Comparison of ENCODE assay signal across 8 mouse cellular contexts in genomic region chr9:31912921-31913738, GRCm38 (mm10). TPM values are rescaled to one million over a fixed set of nuclear protein-coding genes. Genes with fewer than 3 reads are reported as not detected.
A peak's percentile ranks its signal among the peaks of the same experiment; 100 is the strongest.
DNase-seq lines count a peak whose midpoint lies in the region; ATAC-seq and TF ChIP-seq lines count a peak whose summit lies in the region.
"Had no signal": no experiment of that assay in that cellular context is flagged by ENCODE, and none has a peak within 500 bp of the region (broad histone marks: within the 10 kb centered on the region; RNA-seq: fewer than 3 reads in every experiment).

Barx2 (minus strand) TSS chr9:31913462.

- no peak within 1 kb of the TSS for H3K27ac ChIP-seq in forebrain, embryonic 11.5 days (ENCODE audit: low read depth, low read length)
- no peak within 1 kb of the TSS for H3K27ac ChIP-seq in heart, embryonic 13.5 days (replicated peaks)
- H3K27ac ChIP-seq in kidney, postnatal 0 days: no peak within 1 kb of the TSS
- H3K27ac ChIP-seq in liver, adult 2 months (replicated peaks; ENCODE audit: insufficient read depth, low read depth, low read length): no peak within 1 kb of the TSS
- H3K27ac ChIP-seq in neural tube, embryonic 12.5 days: no peak within 1 kb of the TSS

- peak within 1 kb of the TSS; percentile 45 for H3K4me3 ChIP-seq in forebrain, embryonic 11.5 days (ENCODE audit: low read depth, low read length)
- H3K4me3 ChIP-seq in heart, embryonic 13.5 days: peak within 1 kb of the TSS; percentile 66
- peak within 1 kb of the TSS; percentile 51 for H3K4me3 ChIP-seq in kidney, postnatal 0 days (replicated peaks; ENCODE audit: low read depth, low read length)
- H3K4me3 ChIP-seq in liver, adult 2 months (ENCODE audit: insufficient read depth, low read depth, low read length): no peak within 1 kb of the TSS
- H3K4me3 ChIP-seq in neural tube, embryonic 12.5 days: peak within 1 kb of the TSS; percentile 49
- H3K4me3 ChIP-seq: megakaryocyte, embryonic 14.5 days had no signal

- H3K79me2 ChIP-seq in liver, adult 2 months (ENCODE audit: control insufficient read depth, insufficient read depth, low read length): no peaks in the 10 kb centered on the region

- TF ChIP-seq CTCF in kidney, postnatal 0 days (IDR thresholded peaks at IDR 0.05; ENCODE audit: low read depth): peak; percentile 73
- TF ChIP-seq CTCF in liver, adult 2 months (IDR thresholded peaks at IDR 0.05; ENCODE audit: low read depth, low read length): peak; percentile 27

- peaks cover 73% of the 10 kb centered on the region for H3K27me3 ChIP-seq in forebrain, embryonic 11.5 days (ENCODE audit: control insufficient read depth, insufficient read depth, low read length)
- H3K27me3 ChIP-seq in heart, embryonic 13.5 days (replicated peaks): peaks cover 95% of the 10 kb centered on the region
- H3K27me3 ChIP-seq in kidney, postnatal 0 days (ENCODE audit: insufficient read depth, low read length): peaks cover 69% of the 10 kb centered on the region
- peaks cover 17% of the 10 kb centered on the region for H3K27me3 ChIP-seq in liver, adult 2 months (ENCODE audit: control insufficient read depth, insufficient read depth, low read length)
- H3K27me3 ChIP-seq in neural tube, embryonic 12.5 days (replicated peaks): peaks cover 74% of the 10 kb centered on the region

- peaks cover 12% of the 10 kb centered on the region for H3K4me1 ChIP-seq in forebrain, embryonic 11.5 days (replicated peaks; ENCODE audit: control insufficient read depth, insufficient read depth, low read length)
- H3K4me1 ChIP-seq in heart, embryonic 13.5 days: peaks cover 28% of the 10 kb centered on the region
- peaks cover 12% of the 10 kb centered on the region for H3K4me1 ChIP-seq in kidney, postnatal 0 days (replicated peaks; ENCODE audit: insufficient read depth, low read length)
- H3K4me1 ChIP-seq in liver, adult 2 months (ENCODE audit: control insufficient read depth, insufficient read depth, low read length): peaks cover 4% of the 10 kb centered on the region; the same call in 1 of the 2 replicates
- H3K4me1 ChIP-seq in neural tube, embryonic 12.5 days: peaks cover 27% of the 10 kb centered on the region

- H3K9ac ChIP-seq in forebrain, embryonic 11.5 days (ENCODE audit: low read length): no peak within 1 kb of the TSS; the same call in 1 of the 2 replicates
- peak within 1 kb of the TSS; percentile 67 for H3K9ac ChIP-seq in heart, embryonic 13.5 days
- no peak within 1 kb of the TSS for H3K9ac ChIP-seq in kidney, postnatal 0 days (ENCODE audit: low read depth, low read length)
- no peak within 1 kb of the TSS for H3K9ac ChIP-seq in liver, adult 2 months (ENCODE audit: low read depth, low read length)
- peak within 1 kb of the TSS; percentile 44 for H3K9ac ChIP-seq in neural tube, embryonic 12.5 days

- peak; percentile 74 for ATAC-seq in forebrain, embryonic 11.5 days (replicated peaks; ENCODE audit: low FRiP score)
- no peak for ATAC-seq in heart, embryonic 13.5 days (ENCODE audit: extremely low read depth, insufficient number of reproducible peaks, low FRiP score, low TSS enrichment)
- ATAC-seq in kidney, postnatal 0 days (replicated peaks; ENCODE audit: low FRiP score, low read depth): peak; percentile 69
- ATAC-seq in neural tube, embryonic 12.5 days (ENCODE audit: low FRiP score, low read depth): peak; percentile 39

- no peak for TF ChIP-seq POLR2A in liver, adult 2 months (IDR thresholded peaks at IDR 0.05; ENCODE audit: extremely low read depth, insufficient read depth, low read length)

- WGBS in forebrain, embryonic 11.5 days: under 1% methylated on average over 80 of the region's 81 CpGs
- WGBS in heart, embryonic 13.5 days: under 1% methylated on average over 80 of the region's 81 CpGs
- WGBS in kidney, postnatal 0 days: under 1% methylated on average over 80 of the region's 81 CpGs
- 2% methylated on average over 81 of the region's 81 CpGs for WGBS in liver, adult 2 months
- 1% methylated on average over 79 of the region's 81 CpGs for WGBS in neural tube, embryonic 12.5 days

- H3K9me3 ChIP-seq in forebrain, embryonic 11.5 days (ENCODE audit: control insufficient read depth, low read length): no peaks in the 10 kb centered on the region
- no peaks in the 10 kb centered on the region for H3K9me3 ChIP-seq in heart, embryonic 13.5 days
- no peaks in the 10 kb centered on the region for H3K9me3 ChIP-seq in kidney, postnatal 0 days (replicated peaks; ENCODE audit: low read length)
- no peaks in the 10 kb centered on the region for H3K9me3 ChIP-seq in neural tube, embryonic 12.5 days
- H3K9me3 ChIP-seq: megakaryocyte, embryonic 14.5 days had no signal

- H3K4me2 ChIP-seq in forebrain, embryonic 11.5 days (ENCODE audit: low read depth, low read length, severe bottlenecking): peak within 1 kb of the TSS; percentile 88
- peak within 1 kb of the TSS; percentile 99 for H3K4me2 ChIP-seq in heart, embryonic 13.5 days
- peak within 1 kb of the TSS; percentile 96 for H3K4me2 ChIP-seq in kidney, postnatal 0 days (ENCODE audit: low read length)
- H3K4me2 ChIP-seq in neural tube, embryonic 12.5 days (replicated peaks): peak within 1 kb of the TSS; percentile 99

- H3K36me3 ChIP-seq in forebrain, embryonic 11.5 days (ENCODE audit: control insufficient read depth, insufficient read depth, low read length): no peaks in the 10 kb centered on the region
- H3K36me3 ChIP-seq in heart, embryonic 13.5 days: no peaks in the 10 kb centered on the region
- H3K36me3 ChIP-seq in kidney, postnatal 0 days (ENCODE audit: insufficient read depth, low read length): no peaks in the 10 kb centered on the region
- H3K36me3 ChIP-seq in liver, adult 2 months (ENCODE audit: control insufficient read depth, insufficient read depth, low read length): no peaks in the 10 kb centered on the region
- H3K36me3 ChIP-seq in neural tube, embryonic 12.5 days: no peaks in the 10 kb centered on the region

- DNase-seq in cerebellum, adult 18-20 months: peak; percentile 15 to 18
- peak; percentile 79 for DNase-seq in forebrain, embryonic 11.5 days (ENCODE audit: low spot score)
- DNase-seq in kidney, postnatal 0 days (ENCODE audit: low spot score): peak; percentile 84
- no peak for DNase-seq in liver, adult 2 months (ENCODE audit: extremely low read depth, low read depth, low spot score)
- DNase-seq in thymus, postnatal 14 days: peak; percentile 64

RNA-seq across cellular contexts. Expression of gene Barx2, which starts in this region (rescaled TPM):
- not detected in 2 replicates for polyA plus RNA-seq in forebrain, embryonic 11.5 days (2014; fragmentation: Nextera tagmentation; extraction: Ambion mirVana)
- 0.12 TPM in 1 of 2 replicates, not detected in the other for polyA plus RNA-seq in heart, embryonic 13.5 days (2015; fragmentation: Nextera tagmentation; extraction: Ambion mirVana)
- polyA plus RNA-seq in kidney, postnatal 0 days (2015; fragmentation: Nextera tagmentation; extraction: Ambion mirVana): 0.08 TPM in 1 of 2 replicates, not detected in the other
- 0.07 and 0.09 TPM in 2 replicates for total RNA-seq in liver, adult 2 months (2014; rRNA removed)
- not detected in 2 replicates for polyA plus RNA-seq in liver, adult 2 months (2012; rRNA removed)
- polyA plus RNA-seq in neural tube, embryonic 12.5 days (2016; fragmentation: Nextera tagmentation; extraction: Ambion mirVana): 0.09 and 0.33 TPM in 2 replicates

Comparison
In these comparisons a context has a peak if more than half of its experiments do, and no peak if none do; other contexts are left out.
1. Peak in DNase-seq, ATAC-seq, H3K4me3 ChIP-seq and H3K4me2 ChIP-seq in forebrain, embryonic 11.5 days; RNA of the gene not detected or under 1 TPM.
2. Peak in DNase-seq, ATAC-seq, H3K4me3 ChIP-seq and H3K4me2 ChIP-seq in kidney, postnatal 0 days; RNA of the gene not detected or under 1 TPM.
3. Peak in ATAC-seq, H3K4me3 ChIP-seq, H3K9ac ChIP-seq and H3K4me2 ChIP-seq in neural tube, embryonic 12.5 days; RNA of the gene not detected or under 1 TPM.